Mouse (Mus musculus): Measurements from ENCODE around the gene Cntd1.

- TF ChIP-seq POLR2A (IDR thresholded peaks at IDR 0.05; ENCODE audit: insufficient read depth, low read depth, low read length) (no peak), CTCF (IDR thresholded peaks at IDR 0.05; ENCODE audit: insufficient read depth, low read depth, low read length) (no peak)
Observed at GRCm38 (mm10) chr11:101301299-101302003, 22.6 kb downstream of the Cntd1 start.

Data from olfactory bulb, adult 2 months (tissue).